Mouse (Mus musculus): ENCODE measurements at regions not wholly inside any gene's neighbourhood (a gene's known extent, or its start where the extent isn't known, plus 50 kb on each side); places are given as distances from the start of the nearest gene placed in this dataset.

DNA sequence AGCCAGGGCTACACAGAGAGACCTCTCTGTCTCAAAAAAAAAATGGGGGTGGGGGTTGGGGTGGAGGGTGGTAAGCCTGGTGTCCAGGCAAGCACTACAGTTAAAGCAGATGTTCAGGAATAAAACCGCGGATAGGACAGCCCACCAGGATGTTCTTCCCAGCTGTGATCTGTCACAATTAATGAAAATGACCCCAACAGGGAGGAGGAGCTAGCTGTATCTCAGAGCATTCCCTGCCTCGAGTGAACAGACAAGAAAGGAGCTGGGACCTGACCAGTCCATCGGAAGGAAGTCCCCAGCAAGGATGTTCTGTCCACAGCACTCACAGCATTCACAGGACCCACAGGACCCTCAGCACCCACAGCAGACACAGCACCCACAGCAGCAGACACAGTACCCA, 80.4 kb downstream of the Utp6 start:
- no peak for DNase-seq (ENCODE audit: low spot score in 2 of 2)

- DNase-seq (ENCODE audit: low spot score in 2 of 2): no peak
Measured at GRCm38 (mm10) chr11:79878091-79878490, 84.1 kb downstream of the Utp6 start.

DNA sequence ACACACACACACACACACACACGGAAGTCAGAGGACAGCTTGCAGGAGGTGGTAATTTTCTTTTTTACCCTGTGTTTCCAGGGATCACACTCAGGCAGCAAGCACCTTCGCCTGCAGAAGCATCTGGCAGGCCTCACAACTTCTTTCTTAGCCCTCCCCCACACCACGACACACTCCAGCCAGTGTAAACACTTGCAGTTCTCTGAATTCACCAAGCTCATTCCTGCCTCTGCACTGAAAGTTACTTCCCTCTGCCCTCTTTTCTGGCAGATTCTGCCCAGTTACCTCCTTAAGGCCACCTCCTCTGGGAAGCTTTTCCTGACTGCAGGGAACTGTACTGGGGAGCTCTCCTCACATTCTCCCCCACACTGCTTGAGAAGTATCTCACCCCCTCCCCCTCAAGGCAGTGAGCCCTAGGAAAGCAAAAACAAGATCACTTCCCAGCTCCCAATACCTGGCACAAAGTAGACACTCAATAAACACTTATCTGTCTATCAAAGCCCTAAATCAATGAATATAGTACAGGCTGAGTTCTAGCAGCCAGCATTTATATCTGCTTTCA, 84.9 kb downstream of the Utp6 start:
- DNase-seq (ENCODE audit: low spot score in 2 of 2): no peak

DNA sequence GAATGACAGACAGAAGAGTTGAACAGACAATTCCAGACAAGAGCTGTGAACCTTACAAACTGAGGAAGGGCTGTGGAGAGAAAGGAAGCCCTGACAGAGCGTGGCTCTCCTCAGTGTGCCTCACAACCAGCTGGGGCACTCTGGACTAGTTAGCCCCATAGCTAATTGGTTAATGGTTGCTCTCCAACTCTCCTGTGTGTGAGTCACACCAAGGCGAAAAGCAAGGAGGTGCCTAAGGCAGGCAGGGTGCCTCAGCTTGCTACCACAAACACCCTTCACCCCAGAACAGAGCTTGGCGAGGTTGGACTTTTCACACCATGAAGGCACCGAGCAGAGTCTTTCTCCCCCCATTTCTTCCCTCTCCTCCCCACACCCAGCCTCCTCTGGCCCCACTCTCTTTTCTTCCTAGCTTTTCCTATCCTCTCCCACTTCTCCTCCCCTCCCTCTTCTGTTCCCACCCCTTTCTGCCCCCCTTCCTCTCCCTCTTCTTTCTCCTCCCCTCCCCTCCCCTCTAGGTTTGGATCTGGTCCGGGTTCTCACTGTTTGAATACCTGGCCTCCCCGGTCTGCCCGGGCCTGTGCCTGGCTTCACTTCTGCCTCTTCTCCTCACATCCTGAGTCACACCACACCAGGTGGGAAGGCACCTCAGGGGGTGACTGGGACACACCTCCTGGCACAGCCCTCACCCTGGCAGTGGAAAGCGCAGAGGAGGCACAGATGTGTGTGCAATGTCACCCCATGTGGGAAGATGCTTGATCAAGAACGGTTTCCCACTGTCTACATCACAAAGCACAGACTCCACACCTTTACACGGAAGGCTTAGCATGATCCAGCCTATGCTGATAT, 90.2 kb downstream of the Utp6 start:
- no peak for DNase-seq (ENCODE audit: low spot score in 2 of 2)

DNA sequence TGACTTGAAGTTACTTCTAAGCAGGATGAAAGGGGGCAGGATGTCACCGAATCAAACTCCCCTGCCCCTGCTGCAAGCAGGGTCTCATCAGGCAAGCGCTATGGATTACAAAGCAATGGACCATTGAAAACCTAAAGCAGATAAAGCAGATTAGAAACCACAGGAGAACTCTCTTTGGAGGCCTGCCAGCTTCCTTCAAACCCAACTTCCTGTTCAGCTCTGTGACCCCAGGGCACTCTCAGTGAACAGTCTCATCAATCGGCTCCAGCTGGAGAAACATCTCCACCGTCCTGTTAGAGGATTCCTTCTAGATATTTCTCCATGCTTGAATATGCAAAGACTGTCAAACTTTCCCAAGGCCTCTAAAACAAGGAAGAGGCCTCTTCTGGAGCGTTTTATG, 92.0 kb downstream of the Utp6 start:
- no peak for DNase-seq (ENCODE audit: low spot score in 2 of 2)

DNA sequence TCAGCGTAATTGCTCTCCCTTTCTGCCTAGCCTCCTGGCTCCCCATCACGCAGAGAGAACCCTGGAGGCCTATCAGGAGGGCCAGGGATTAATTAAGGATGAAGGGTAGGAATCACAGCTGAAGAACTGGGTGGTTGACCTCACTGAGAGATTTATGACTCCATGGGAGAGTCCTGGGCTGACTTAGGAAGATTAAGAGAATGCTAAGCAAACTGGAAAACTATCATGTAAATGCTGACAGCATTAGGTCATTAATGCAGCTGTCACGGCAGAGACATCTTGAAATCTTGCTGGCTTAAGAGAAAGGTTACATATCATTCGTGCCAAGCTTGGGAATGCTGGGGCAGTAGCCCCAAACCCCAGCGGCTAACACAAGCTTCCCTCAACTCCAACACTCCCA, 93.2 kb downstream of the Utp6 start:
- no peak for DNase-seq (ENCODE audit: low spot score in 2 of 2)

DNA sequence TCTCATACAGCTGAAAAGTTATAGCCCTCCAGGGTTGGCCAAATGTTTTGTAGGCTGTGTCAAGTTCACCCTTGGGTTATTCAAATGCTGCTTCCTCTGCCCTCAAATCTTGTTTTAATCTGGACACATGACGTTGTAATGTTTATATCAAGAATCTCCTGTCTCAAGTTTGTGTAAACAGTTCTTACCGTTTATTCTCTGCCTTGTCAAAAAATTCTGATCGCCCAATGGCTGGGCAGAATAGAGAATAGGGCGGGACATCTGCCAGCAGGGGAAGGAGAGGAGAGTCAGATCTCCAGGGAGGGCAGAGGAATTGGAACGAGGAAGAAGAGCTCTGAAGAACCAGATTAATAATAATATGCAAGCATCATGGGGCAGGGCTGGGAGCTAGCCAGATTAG, 97.4 kb downstream of the Utp6 start:
- DNase-seq (ENCODE audit: low spot score in 2 of 2): no peak

DNA sequence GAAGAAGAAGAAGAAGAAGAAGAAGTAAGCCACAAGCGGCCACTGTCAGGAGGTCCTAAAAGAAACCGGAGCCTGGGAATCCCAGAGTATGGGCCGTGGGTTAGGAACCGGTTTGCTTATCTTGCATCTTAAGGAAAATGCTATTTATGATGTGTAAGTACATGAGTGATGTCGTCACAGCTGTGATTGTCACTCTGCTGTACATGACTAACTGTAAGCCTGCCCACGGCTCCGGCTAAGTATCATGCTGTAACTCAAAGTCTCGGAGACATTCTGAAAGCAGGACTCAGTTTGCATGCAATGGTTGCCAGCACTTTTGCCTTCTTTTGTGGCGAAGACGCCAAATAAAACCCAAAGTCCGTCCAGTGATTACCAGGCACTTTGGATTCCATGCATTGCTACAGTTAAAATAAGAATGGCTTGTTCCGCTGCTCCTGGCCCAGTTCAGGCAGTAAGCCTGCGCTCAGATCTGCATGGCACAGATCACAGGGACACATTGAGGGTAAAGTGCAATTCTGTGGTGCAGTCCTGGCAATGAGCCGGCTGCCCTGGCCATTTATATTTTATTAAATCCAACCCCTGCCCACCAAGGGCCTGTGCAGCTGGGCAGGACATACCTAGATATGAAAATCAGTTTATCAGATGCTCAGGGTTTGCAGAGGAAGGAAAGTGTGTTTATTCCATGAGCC, 98.6 kb downstream of the Utp6 start:
- no peak for DNase-seq (ENCODE audit: low spot score in 2 of 2)

DNA sequence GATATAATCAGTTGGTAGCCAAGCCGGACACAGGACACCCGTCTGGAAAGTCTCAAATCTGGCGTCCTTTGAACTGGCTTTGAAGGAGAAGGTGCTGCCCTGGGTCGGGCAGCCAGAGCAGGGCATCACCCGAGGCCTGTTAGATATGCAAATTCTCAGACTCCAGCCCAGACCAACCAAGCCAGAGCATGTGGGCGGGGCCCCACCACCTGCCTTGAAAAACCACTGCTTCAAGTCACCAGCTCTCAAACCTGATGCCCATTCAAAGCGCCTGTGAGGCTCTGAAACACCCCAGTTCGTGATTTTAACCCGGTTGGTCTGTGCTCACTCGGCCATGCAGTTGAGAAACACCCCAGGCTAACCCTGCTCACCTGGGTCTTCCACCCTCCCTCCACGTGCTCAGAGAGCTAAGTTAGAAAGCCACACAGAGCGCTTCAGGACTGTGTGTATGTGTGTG, 101.6 kb downstream of the Utp6 start:
- DNase-seq (ENCODE audit: low spot score in 2 of 2): no peak

DNA sequence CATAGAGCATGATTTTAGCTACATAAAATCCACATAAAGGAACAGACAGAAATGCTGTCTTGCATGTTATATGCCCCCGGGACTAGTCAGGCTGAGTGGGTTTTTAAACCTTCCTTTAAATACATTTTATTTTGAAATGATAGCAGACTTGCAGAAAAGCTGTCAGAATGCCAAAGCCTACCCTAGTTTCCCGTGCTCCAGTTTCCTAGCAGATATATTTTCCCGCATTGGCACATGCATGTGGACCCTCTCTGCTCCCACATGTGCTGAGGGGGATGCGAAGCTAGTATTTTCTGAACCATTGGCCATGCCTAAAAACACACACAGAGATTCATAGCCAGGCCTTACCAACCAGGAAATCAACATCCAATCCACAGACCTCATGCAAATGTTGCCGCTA, 105.8 kb downstream of the Utp6 start:
- DNase-seq (ENCODE audit: low spot score in 2 of 2): no peak

GRCm38 (mm10) chr11:79849545-79849944, 112.6 kb downstream of the Utp6 start:
- no peak for DNase-seq (ENCODE audit: low spot score in 2 of 2)

DNA sequence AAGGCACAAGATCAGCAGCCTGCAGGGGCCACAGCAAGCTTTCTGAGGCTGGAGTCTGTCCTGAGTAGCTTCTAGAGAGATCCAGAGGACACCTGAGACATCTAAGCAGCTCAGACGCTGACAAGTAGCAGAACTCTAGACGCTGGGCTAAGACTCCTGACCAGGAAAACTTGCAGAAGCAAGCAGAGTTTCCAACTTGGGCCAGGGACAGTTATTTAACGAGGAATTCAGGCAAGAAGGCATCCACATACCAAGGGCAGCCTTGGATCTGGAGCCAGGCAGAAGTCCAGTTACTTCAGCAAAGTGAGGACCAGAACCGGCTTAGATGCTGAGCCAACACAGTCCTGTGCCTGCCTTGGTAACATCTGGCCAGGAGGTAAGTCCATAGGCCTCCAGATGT, 117.8 kb downstream of the Utp6 start:
- no peak for DNase-seq (ENCODE audit: low spot score in 2 of 2)

DNA sequence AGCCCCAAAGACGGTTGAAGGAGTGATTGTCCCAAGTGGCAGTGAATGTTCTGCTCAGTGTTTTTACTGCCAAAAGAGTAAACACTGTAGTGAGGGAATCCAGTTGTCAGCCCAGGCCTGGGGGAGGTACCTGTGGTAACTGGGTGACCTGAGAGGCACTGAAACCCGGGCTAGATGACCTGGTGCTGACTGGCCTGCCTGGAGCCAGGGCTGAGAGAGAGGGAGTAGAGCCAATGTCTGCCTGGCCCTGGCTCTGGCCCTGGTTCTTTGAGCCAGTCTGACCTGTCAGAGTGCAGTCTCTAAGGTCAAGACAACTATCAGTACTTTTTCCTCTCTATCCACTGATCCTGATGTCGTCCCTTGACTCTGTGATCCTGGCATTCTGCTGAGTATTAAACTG, 119.2 kb downstream of the Utp6 start:
- no peak for DNase-seq (ENCODE audit: low spot score in 2 of 2)

DNA sequence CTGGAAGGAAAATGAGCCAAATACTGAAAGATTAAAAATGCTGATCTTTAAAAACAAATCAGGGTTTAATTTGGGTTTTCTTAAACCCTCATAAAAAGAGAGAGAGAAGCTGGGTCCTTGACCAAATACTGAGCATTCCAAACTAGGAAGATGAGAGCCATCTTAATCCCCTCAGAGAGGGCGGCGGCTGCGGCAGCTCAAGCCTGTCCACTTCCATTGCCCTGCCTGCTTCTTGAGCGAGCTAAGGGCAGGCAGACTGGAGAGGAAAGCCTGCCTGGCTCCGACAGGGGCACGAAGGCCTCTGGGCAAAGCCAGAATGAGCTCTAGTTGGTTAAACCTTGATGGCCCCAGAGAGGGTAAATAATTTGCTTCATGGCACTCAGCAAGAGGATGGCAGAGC, 122.2 kb downstream of the Utp6 start:
- DNase-seq (ENCODE audit: low spot score in 2 of 2): no peak

DNA sequence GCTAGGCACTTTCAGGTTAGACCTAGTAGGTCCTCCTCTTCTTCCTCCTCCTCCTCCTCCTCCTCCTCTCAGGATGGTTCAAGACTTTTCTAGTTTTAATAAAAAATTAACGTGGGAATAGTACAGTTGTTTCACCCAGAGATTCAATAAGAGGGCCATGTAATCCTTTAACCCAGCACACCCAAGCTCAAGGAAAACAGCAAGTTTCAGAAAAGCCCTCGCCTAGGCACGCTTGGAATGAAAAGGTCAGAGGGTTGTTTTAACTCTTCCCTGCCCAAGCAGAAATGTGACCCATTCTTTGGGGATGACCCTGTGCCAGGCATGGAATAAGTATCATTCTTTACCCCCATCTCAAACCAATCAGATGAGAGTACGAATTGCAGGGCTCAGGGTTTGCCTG, 124.1 kb downstream of the Utp6 start:
- DNase-seq (ENCODE audit: low spot score in 2 of 2): no peak

DNA sequence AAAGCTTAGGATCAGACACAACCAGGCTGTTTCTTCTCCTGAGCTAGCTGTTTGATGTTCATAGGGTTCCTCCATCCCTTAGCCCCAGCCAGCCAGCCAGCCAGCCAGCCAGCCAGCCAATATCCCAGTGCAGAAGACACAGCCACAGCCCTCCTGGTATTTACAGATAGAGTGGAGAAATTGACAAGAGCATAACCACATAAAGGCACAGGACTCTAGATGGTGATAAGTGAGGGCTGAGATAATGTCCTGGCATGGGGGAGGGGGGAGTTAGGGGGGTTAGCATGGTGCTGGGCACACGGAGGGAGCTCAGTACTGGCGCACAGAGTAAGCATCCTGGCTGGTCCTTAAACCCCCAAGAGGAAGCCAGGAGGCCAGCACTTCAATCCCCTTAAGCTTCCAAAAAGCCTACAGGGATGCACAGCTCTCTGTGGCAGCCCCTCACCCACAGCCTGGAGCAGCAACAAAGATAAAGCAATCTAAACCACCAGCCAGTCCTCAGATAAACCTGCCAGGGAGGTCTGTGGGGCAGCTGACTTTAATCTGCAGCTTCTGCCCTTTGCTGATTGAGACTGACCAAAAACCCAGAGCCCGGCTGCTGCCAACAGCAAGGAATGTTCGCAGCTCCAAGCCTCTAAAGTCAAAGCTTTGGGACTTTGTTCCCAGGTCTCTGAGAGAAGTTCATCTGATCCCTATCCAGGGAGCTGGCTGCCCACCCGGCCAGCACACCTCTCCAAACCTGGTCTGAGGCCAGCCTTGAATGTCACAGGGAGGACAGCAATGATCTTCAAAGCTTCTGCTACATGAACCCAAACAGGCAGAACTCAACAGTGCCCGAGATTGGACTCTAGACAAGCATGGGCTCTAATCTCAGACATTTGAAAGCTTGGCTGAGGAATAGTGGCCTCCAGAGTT, 124.9 kb downstream of the Utp6 start:
- DNase-seq (ENCODE audit: low spot score in 2 of 2): no peak

DNA sequence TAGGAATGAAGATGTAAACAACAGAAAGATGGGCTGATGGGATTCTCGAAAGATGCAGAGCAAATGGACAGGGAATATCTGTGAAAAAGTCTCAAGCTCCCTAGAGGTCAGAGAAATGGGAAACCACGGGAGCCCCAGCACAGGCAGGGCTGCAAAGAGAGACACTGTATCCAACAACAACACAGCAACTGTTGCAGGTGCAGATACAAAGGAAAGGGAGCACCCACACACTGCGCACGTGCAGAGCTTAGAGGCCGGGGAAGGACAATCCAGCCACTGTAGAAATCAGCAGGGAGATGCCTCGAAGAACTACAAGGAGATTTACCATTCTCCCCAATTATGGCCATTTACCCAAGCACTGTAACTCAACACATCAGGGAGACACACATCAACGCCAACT, 126.3 kb downstream of the Utp6 start:
- no peak for DNase-seq (ENCODE audit: low spot score in 2 of 2)

DNA sequence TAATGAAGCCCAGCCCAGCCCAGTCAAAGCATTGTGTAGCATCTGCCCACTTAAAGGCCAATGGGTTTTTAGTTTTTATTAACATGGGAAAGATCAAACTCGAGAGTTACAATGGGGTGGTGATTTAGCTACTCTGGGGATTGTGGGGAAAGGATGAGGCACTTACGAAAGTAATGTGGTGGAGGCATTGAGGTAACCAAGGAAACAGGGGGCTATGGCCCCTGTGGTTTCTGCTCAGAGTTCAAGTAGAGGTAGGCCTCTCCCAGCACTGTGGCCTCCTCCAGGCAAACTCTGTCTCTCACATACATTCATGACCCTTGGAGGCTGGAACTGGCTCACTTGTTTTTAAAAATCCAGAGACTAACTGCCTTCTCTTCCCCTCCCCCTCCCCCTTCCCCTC, 128.4 kb downstream of the Utp6 start:
- DNase-seq (ENCODE audit: low spot score in 2 of 2): no peak

- no peak for DNase-seq (ENCODE audit: low spot score in 2 of 2)
Measured at GRCm38 (mm10) chr11:79831591-79832320, 130.4 kb downstream of the Utp6 start.

DNA sequence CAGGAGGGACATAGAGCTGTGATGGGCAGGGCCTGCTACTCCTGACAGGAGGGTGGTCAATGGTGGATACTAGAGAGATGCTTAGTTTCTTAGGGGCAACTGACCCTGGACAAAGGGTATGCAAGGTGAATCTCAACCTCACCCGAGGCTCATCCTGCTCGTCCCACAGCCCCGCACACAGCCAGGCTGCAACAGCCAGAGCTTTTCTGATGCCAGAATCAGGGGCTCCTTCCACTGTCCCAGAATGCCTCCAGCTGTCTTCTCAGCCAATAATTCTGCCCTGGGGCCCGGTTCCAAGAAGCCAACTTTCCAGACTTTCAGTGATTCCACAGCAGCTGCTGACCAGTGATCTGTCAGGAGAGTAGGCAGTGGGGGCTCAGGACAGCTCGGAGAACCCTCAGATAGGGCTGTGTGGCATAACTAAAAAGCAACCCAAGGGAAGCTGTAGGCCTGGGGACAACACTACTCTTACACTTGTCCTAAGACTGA, 131.6 kb downstream of the Utp6 start:
- no peak for DNase-seq (ENCODE audit: low spot score in 2 of 2)

GRCm38 (mm10) chr11:79827034-79827433, 135.2 kb downstream of the Utp6 start:
- no peak for DNase-seq (ENCODE audit: low spot score in 2 of 2)
